Mouse (Mus musculus) kidney, postnatal 36 days (tissue): ENCODE data around the gene Spn.
"Not testable (repeated sequence)": the region's sequence is repeated elsewhere in the genome, so short reads cannot be mapped to it uniquely, and the experiment has no call there.

Source experiments
- DNase-seq, 2 experiments: peaks; one replicate each; pipeline ENCODE4 v3.0.0; 2021 to 2022; ENCODE audit warnings: mixed read lengths in 2 of 2

Spn gene

DNA sequence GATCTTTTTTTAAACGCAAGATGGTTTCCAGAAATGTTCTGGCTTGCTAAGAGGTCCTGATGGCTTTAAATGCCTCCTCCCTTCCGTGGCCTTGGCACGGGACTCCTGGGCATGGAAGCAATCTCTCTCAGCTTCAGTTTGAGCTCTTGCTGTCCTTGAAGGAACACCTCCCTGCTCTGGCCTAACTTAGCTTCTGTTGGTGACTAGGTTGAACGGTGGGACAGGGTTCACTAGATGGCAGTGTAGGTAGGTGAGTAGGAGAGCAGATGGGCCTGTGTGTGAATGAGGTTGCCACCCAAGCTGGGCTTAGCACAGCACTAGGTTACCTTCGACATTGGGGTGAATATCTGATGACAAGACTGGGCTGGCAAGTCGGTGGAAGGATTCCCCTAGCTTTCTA lies 33.7 kb downstream of the Spn start:
- DNase-seq, result no peak

DNA sequence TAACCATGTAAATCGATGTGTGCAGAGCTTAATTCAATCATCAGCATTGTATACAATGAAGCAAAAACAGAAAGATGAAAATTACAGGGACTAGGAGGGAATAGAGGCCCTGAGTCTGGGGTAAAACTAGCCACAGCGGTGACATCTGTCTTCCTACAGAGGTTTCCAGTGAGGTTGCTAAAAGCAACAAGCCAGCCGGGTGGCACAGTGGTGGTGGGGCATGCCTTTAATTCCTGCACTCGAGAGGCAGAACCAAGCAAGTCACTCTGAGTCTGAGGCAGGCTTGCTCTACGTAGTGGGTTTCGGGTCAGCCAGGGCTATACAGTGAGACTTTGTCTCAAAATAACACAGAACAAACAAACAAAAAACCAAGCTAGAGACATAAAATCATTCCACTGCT lies 35.5 kb downstream of the Spn start:
- DNase-seq, result no peak

DNA sequence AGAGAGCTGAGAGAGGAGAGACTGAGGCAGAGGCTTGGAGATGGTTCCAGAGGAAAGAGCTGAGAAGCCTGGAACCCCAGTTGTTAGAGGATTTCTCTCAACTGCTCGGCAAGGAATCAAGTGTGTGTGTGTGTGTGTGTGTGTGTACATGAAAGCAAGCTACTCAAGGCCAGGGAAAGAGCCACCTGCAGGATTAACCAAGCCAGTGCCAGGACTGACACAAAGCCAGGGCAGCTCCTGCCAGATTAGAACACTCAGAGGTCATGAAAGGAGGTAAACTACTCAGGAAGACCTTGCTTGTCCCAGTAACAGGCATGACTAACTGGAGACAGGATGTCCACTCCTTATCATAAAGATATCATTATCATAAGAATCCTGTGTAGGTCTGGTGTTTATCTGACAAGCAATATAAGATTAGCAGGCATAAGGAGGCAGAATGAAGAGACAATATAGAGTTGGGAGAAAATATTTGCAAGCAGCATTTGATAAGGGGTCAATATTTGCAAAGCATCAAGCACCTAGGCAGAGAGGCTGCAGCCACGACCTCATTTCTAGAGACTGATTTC lies 36.1 kb downstream of the Spn start:
- no peak for DNase-seq

DNA sequence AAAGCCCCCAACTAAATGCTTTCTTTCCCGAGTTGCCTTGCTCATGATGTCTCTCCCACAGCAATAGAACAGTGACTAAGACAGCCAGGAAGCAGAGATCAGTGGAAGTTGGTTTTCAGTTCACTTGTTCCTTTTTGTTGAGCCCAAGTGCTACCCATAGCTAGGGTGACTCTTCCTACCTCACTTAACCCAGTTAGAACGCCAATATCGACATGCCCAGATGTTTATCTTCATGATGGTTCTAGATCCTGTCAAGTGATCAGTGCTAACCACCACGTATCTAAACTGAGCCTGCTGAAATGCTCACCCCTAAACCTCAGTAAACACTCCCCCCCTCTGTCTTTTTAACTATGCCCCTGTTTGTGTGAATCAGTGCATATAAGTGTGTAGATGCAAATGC lies 38.1 kb downstream of the Spn start:
- no peak for DNase-seq

DNA sequence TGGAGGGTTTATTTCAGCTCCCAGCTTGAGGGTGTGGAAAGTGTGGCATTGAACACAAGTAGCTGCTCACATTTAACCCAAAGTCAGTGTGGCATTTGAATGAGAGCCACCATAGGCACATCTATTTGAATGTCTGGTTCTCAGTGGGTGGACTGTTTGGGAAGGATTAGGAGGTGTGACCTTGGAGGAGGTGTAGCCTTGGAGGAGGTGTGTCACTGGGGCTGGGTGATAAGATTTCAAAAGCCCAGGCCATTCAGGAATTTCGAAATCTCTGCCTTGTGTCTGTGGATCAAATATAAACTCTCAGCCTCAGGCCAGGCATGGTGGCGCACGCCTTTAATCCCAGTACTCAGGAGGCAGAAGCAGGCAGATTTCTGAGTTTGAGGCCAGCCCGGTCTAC lies 38.7 kb downstream of the Spn start:
- no peak for DNase-seq

DNA sequence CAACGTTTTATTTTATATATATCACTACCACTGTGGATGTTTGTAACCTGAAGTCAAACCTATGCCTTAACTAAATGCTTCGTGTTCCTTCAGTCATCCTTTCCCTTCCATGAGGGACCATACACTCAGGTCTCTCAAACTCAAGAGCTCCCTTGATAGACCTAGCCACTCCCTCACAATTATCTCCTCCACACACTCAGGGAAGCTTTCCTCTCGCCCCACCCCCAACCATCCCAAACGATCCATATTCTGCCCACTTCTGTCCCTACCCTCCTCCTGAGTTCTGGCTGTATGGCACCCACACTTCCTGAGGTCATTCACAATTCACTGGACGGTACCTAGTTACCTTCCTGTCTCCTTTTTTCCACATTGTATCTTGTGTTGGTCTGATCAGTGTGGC lies 39.1 kb downstream of the Spn start:
- no peak for DNase-seq

DNA sequence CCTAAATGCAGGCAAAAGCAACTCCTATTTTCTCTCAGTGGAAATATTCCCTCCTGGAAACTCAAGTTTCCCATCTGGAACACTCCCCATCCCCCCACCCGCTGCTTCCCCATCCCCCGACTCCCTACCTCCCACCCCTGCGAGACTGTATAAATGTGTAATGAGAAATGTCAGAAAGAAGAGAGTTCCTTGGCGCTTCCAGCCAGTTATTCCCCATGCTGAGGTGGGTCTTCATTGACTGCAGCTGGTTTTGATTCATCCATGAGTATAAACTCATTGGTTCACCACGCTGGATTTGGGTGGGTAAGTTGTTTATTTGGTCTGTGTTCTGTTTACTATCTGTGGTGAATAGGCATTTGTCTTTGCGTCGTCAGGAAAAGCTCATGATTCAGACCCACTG lies 41.2 kb downstream of the Spn start:
- no peak for DNase-seq

DNA sequence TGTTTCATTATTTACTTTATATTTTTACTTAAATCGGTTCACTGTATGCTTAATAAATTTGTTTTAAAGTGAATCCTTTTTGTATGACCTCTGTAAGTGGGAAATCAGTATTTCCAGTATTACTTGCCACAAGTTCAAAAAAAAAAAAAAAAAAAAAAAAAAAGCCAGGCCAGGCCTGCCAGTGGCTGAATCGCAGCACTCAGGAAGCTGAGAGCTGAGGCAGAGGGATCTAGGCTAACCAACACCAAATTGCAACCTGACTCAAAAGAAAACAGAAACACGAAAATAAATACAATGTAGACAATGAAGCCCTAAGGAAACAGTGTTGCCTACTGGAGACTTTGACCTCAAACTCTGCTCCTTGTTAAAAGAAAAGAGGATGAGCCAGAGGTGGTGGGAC lies 43.7 kb downstream of the Spn start:
- DNase-seq, result no peak

DNA sequence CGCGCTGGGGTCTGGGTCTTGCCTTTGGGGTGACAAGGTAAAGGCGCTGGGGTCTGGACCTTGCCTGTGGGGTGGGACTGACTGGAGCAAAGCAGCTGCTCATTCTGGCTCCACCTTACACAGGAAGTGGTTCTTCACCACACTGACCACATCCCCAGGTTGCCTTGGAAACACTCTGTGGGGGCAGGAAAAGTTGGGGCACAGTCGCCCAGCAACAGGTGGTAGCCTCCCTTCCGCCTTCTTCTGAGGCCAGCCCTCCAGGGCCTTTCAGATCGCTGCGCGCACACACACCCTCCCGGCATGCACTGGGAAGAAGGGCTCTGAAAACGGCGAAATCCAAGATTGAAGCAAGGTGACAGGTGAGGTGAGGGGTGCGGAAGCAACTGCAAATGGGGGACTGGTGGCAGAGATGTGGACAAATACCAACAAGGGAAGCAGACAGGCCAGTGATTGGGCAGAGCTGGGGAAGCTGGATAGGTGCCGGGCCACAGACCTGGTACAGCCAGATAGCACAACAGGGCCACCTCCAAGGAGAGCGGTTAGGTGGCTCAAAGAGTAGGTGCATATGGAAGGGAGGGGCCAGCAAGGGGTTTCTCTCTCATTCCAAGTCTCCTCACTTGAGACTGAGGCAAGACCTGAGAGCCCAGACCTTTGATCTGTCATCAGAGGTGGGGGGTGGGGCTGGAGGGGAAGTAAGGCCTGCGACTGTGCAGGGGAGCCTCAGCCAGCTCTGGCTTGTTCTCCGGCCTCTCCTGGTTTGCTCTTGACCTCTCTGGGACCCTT lies 46.3 kb downstream of the Spn start, which contains the start of gene AI467606:
TSS of gene AI467606 (plus strand) at position 246 of the 783 bp plus-strand sequence.
- DNase-seq, result peak; percentile 39 to 48

DNA sequence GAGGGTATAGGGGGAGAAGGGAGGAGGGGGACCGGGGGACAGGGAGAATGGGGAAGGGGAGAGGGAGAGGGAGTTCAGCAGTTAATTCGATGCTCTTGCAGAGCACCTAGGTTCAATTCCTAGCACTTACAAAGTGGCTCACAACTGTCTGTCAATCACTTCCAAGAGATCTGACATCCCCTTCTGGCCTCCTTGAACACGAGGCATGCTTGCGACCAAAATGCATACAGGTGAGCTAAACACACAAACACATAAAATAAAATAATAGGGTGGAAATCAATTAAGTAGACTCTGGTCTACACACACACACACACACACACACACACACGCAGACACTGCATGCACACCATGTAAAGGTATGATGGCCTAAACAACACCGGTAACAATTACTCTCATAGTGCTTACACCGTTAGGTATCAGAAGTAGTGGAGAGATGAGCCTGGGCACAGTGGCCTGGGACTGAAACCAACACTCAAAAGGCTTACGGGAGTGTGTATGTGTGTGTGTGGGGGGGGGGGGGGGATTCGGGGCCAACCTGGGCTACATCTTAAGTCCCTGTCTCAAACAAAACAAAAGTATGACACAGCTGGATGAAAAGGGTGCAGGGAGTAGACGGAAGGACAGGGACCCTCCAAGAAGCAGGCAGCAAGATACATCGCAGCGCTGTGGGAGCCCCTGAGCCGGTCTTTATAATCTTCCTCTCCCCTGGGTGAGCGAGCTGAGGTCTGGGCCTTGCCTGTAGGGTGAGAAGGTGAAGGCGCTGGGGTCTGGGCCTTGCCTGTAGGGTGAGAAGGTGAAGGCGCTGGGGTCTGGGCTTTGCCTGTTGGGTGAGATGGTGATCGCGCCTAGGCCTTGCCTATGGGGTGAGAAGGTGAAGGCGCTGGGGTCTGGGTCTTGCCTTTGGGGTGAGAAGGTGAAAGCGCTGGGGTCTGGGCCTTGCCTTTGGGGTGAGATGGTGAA lies 47.2 kb downstream of the Spn start:
- no peak for DNase-seq

DNA sequence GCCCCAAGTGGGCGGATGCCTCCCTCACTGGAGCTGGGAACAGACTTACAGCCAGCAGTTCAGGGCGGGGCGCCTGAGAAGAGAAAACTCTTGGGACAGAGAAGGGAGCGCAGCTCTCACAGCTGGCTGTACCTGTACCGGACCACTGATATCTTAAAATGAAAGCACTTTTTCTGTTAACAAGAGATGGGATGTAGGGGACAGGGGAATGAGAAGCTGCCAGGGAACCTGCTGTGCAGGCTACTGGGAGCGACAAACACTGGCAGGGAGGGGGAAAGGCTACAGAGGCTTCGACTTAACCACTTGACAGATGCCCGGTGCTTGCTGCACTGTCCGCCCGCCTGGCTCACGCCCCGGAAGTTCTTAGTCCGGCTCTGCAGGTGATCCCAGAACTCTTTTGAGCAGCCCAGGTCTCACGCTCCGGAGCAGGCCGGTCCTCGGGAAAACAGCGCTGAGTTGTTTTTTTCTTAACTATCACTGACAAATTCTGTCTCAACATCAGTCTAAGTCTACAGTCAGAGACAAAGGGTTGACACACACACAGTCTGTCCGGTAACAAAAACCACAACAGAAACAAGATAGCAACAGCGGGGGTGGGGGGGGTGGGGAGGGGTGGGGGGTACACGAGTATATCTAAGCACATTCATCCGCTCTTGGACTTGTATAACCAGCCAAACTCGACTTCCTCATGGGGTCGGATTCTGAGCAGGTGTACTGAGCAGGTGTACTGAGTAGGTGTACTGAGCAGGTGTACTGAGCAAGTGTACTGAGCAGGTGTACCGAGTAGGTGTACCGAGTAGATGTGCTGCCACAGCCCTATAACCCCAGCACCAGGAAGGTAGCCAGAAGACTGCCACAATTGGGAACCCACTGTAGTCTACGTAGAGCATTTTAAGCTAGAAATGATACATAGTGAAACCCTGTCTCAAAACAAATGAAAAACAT lies 48.5 kb downstream of the Spn start:
- peak; percentile 47 to 57 for DNase-seq

DNA sequence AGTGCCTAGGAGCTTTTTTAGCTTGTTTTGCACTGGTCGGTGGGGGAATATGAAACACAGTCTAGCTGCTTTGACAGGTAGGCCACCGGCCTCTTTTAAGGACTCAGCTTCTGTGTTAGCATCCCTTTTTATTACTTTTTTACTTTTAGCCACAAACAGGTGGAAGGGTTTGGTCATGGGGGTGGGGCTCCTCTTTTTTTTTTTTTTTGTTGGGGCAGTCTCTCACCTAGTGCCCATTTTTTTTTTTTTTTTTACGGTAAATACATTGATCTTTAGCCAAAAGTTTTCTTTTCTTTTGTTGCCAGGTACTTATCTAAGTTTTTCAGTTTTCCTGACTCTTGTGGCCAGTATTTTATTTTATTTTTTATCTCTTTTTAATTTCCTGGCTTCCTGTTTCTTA lies 49.5 kb downstream of the Spn start:
- no peak for DNase-seq

DNA sequence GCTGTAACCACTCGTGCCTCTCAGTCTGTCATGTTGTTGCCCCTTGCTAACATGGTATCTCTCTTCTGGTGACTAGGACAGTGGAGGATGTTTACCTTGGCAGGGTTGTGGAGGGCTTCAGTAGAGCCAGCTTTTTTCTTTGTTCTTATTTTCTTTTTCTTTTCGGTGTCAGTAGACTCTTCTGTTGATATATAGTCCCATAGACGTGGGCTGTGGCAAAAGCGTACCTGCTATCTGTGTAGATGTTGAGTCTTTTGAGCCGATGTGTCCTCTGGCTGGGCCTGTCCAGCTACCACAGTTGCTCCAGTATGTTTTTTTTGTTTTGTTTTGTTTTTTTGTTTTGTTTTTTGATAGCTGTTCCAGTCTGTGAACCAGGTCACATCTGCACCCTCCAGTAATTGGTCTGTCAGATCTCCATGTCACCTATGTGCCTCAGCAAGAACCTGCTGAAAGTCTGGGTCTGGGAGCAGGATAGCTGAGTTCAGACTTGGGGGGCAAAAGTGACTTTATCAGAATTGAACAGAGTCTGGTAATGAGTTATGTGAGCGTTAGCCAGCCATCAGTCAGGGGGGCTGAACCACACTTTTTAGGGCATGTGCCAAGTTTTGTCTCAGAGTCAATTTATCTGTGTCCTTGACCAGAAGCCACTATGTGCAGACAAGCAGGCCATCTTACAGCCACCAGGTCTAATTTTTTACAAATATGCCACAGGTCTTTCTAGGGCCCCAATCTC lies 50.2 kb downstream of the Spn start, which contains the start of gene Zg16:
TSS of gene Zg16 (minus strand) at position 51 of the 733 bp plus-strand sequence.
- DNase-seq, result not testable (repeated sequence)

DNA sequence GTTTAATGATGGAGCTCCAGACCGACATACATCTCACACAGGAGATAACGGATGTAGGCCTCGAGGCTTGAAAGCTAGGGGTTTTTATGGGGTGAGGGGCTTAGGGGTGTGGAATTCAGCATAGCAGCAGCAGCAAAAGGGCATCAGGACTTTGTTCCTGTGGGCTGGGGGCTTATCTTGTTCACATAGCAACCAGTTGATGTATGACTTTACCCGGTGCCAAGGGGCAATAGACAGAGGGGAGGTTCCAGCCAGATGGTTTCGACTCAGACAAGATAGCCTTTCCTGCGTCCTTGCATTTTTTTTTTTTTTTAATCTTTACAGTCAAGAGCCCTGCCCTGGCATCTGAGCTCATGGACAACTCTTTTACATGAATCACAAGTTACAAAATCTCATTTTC lies 51.9 kb downstream of the Spn start:
- not testable (repeated sequence) for DNase-seq

DNA sequence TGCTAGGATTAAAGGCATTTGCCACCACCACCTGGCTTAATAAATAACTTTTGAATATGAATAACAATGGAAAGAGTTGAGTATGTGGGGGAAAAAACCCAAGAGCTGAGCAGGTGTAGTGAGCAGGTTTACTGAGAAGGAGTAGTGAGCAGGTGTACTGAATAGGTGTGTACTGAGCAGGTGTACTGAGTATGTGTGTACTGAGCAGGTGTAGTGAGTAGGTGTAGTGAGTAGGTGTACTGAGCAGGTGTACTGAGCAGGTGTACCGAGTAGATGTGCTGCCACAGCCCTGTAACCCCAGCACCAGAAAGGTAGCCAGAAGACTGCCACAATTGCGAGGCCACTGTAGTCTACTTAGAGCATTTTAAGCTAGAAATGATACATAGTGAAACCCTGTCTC lies 52.8 kb downstream of the Spn start:
- no peak for DNase-seq

DNA sequence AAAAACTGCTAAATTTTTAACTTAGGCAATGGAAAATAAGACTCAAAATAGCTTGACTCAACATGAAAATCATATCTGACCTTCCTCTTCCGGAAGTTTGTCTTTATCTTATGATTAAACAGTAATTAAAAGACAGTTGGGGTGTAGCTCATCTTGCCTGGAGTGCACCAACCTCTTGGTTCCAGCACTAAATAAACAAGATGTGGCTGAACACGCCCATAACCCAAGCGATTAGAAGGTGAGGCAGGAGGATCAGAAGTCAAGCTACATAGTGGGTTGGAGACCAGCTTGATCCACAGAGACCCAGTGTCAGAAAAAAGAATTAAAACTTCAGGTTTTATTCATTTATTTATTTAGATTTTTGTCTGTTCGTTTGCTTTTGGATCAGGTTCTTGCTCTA lies 53.9 kb downstream of the Spn start:
- no peak for DNase-seq

DNA sequence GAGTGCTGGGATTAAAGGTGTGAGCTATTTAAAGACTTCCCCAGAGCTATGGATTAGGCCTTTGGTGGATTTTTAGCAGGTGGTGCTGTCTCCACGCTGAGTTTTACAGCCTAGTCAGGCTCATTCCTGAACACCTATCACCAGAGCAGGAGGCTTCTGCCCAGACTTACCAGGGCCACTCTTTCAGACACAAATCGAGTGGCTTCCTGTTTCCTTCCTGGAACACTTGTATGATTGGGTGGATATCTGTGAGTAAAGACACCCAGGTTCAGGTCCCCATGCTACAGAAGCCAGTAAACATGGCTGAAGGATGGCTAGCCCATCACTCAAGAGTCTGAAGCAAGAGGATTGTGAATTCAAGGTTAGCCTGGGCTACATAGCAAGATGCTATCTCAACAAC lies 54.6 kb downstream of the Spn start:
- no peak for DNase-seq

DNA sequence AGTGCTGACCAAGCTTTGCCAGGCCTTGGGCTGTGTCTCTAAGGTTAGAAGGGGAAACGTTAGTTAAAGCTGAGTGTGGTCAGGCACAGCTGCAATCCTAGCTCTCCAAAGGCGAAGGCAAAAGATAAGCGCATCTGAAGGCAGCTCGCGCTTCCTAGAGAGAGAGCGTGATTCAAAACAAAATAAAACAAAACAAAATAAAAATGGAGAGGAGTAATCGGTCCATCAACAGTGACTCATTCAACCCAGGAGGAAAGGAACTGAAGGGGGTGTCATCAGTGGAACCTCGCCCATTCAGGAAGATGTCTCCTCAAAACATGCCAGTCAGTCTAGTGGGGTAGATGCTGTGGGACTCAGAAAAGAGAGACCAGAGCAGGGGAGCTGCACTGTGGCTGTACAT lies 55.4 kb downstream of the Spn start:
- DNase-seq, result no peak
